In the genomic region with DNA sequence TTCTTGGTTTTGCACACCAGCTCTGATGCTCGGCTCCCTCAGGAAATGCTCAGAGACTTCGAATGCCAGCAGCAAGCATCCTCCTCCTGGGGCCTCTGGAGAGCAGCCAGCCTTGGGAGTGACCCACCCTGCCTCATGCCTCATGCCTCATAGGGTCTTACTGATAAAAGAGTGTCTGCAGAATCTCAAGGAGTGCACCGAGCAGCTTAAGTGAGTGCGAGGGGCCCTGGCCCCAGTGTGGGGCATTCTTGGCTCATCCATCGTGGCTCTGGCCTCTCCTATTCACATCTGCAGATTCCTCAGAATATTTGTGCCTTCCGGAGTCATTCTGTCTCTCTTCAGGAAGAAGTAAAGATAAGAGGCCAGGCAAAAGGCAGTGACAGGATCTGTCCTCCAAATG, we compare ENCODE assay signal across 11 mouse cellular contexts. TPM values are rescaled to one million over a fixed set of nuclear protein-coding genes. Genes with fewer than 3 reads are reported as not detected.
DNase-seq lines count a peak whose midpoint lies in the region; ATAC-seq lines count a peak whose summit lies in the region.
"Had no signal": no experiment of that assay in that cellular context is flagged by ENCODE, and none has a peak within 500 bp of the region (broad histone marks: within the 10 kb centered on the region; RNA-seq: fewer than 3 reads in every experiment).

No protein-coding gene starts in this region.

- DNase-seq in hindbrain, embryonic 14.5 days (ENCODE audit: low spot score), result no peak
- peak; percentile 57 for DNase-seq in NIH3T3 (ENCODE audit: low read depth)
- DNase-seq in testis, postnatal 14 days (ENCODE audit: low spot score), result no peak
- no peak for DNase-seq in frontal cortex, postnatal 25 days (ENCODE audit: low spot score in 2 of 2)
- DNase-seq: cerebellum, adult 9-11 months; thymus, adult 18-20 months had no signal

- peaks cover 11% of the 10 kb centered on the region for H3K27me3 ChIP-seq in forebrain, embryonic 12.5 days
- H3K27me3 ChIP-seq in forebrain, embryonic 15.5 days, result no peaks in the 10 kb centered on the region; the same call in 1 of the 2 replicates
- no peaks in the 10 kb centered on the region for H3K27me3 ChIP-seq in hindbrain, embryonic 16.5 days (replicated peaks; ENCODE audit: control insufficient read depth, insufficient read depth, low read length)
- no peaks in the 10 kb centered on the region for H3K27me3 ChIP-seq in hindbrain, embryonic 14.5 days (ENCODE audit: control insufficient read depth, insufficient read depth, low read length)
- H3K27me3 ChIP-seq in limb, embryonic 15.5 days, result no peaks in the 10 kb centered on the region; the same call in 1 of the 2 replicates
- H3K27me3 ChIP-seq: Patski had no signal

- H3K36me3 ChIP-seq in forebrain, embryonic 12.5 days (replicated peaks), result no peaks in the 10 kb centered on the region
- no peaks in the 10 kb centered on the region for H3K36me3 ChIP-seq in forebrain, embryonic 15.5 days
- H3K36me3 ChIP-seq in hindbrain, embryonic 16.5 days (ENCODE audit: control insufficient read depth, insufficient read depth, low read length), result no peaks in the 10 kb centered on the region
- H3K36me3 ChIP-seq in hindbrain, embryonic 14.5 days (replicated peaks; ENCODE audit: control insufficient read depth, insufficient read depth), result no peaks in the 10 kb centered on the region
- no peaks in the 10 kb centered on the region for H3K36me3 ChIP-seq in limb, embryonic 15.5 days

- no peak overlapping the region for H3K4me3 ChIP-seq in forebrain, embryonic 12.5 days (replicated peaks)
- H3K4me3 ChIP-seq in forebrain, embryonic 15.5 days, result no peak overlapping the region
- no peak overlapping the region for H3K4me3 ChIP-seq in hindbrain, embryonic 16.5 days (ENCODE audit: low read length)
- H3K4me3 ChIP-seq in hindbrain, embryonic 14.5 days (replicated peaks; ENCODE audit: low read length), result no peak overlapping the region
- no peak overlapping the region for H3K4me3 ChIP-seq in limb, embryonic 15.5 days

- 0 out of 2 replicates have a peak overlapping the region, but pooled peaks have one; percentile 25 for H3K27ac ChIP-seq in forebrain, embryonic 12.5 days
- H3K27ac ChIP-seq in forebrain, embryonic 15.5 days (replicated peaks), result no peak overlapping the region
- H3K27ac ChIP-seq in hindbrain, embryonic 16.5 days (ENCODE audit: low read depth, low read length), result no peak overlapping the region
- no peak overlapping the region for H3K27ac ChIP-seq in hindbrain, embryonic 14.5 days
- H3K27ac ChIP-seq in limb, embryonic 15.5 days, result peak overlapping the region; percentile 76

- H3K9ac ChIP-seq in forebrain, embryonic 12.5 days, result no peak overlapping the region
- no peak overlapping the region for H3K9ac ChIP-seq in forebrain, embryonic 15.5 days (replicated peaks)
- no peak overlapping the region for H3K9ac ChIP-seq in hindbrain, embryonic 16.5 days (ENCODE audit: low read depth, low read length)
- H3K9ac ChIP-seq in hindbrain, embryonic 14.5 days, result no peak overlapping the region
- no peak overlapping the region for H3K9ac ChIP-seq in limb, embryonic 15.5 days

- peak overlapping the region; percentile 24; the same call in 1 of the 2 replicates for H3K4me2 ChIP-seq in forebrain, embryonic 12.5 days
- no peak overlapping the region for H3K4me2 ChIP-seq in forebrain, embryonic 15.5 days (replicated peaks)
- H3K4me2 ChIP-seq in hindbrain, embryonic 16.5 days (ENCODE audit: low read length), result peak overlapping the region; percentile 47; the same call in 1 of the 2 replicates
- no peak overlapping the region for H3K4me2 ChIP-seq in hindbrain, embryonic 14.5 days (replicated peaks)
- no peak overlapping the region for H3K4me2 ChIP-seq in limb, embryonic 15.5 days

- 32% methylated on average over 6 of the region's 6 CpGs for WGBS in forebrain, embryonic 12.5 days
- WGBS in forebrain, embryonic 15.5 days, result 28% methylated on average over 6 of the region's 6 CpGs
- 17% methylated on average over 6 of the region's 6 CpGs for WGBS in hindbrain, embryonic 16.5 days
- 12% methylated on average over 6 of the region's 6 CpGs for WGBS in hindbrain, embryonic 14.5 days
- WGBS in limb, embryonic 15.5 days, result 15% methylated on average over 6 of the region's 6 CpGs

- no peak for ATAC-seq in forebrain, embryonic 12.5 days (ENCODE audit: low FRiP score)
- no peak for ATAC-seq in forebrain, embryonic 15.5 days (replicated peaks)
- ATAC-seq in hindbrain, embryonic 16.5 days, result no peak
- no peak for ATAC-seq in hindbrain, embryonic 14.5 days (ENCODE audit: low FRiP score)
- no peak for ATAC-seq in limb, embryonic 15.5 days (ENCODE audit: insufficient number of reproducible peaks, low FRiP score, low TSS enrichment, low read depth)
- ATAC-seq: Patski had no signal

- peaks cover 49% of the 10 kb centered on the region for H3K4me1 ChIP-seq in forebrain, embryonic 12.5 days
- peaks cover 23% of the 10 kb centered on the region for H3K4me1 ChIP-seq in forebrain, embryonic 15.5 days
- peaks cover 28% of the 10 kb centered on the region for H3K4me1 ChIP-seq in hindbrain, embryonic 16.5 days (ENCODE audit: control insufficient read depth, insufficient read depth, low read depth, low read length)
- H3K4me1 ChIP-seq in hindbrain, embryonic 14.5 days (replicated peaks; ENCODE audit: control insufficient read depth, insufficient read depth, low read length), result peaks cover 28% of the 10 kb centered on the region
- H3K4me1 ChIP-seq in limb, embryonic 15.5 days, result peaks cover 72% of the 10 kb centered on the region

- no peaks in the 10 kb centered on the region for H3K9me3 ChIP-seq in forebrain, embryonic 12.5 days
- H3K9me3 ChIP-seq in forebrain, embryonic 15.5 days, result no peaks in the 10 kb centered on the region
- H3K9me3 ChIP-seq in hindbrain, embryonic 16.5 days (ENCODE audit: control insufficient read depth, low read length), result no peaks in the 10 kb centered on the region
- H3K9me3 ChIP-seq in hindbrain, embryonic 14.5 days (ENCODE audit: control insufficient read depth, low read length), result no peaks in the 10 kb centered on the region
- H3K9me3 ChIP-seq in limb, embryonic 15.5 days, result no peaks in the 10 kb centered on the region

RNA-seq across cellular contexts. Expression of a gene that starts 53.7 kb away (rescaled TPM):
- 143 and 148 TPM in 2 replicates for polyA plus RNA-seq in forebrain, embryonic 12.5 days (2016; fragmentation: Nextera tagmentation; extraction: Ambion mirVana)
- polyA plus RNA-seq in forebrain, embryonic 15.5 days (2015; fragmentation: Nextera tagmentation; extraction: Ambion mirVana), result 29.7 and 48.5 TPM in 2 replicates
- 57.7 and 84.8 TPM in 2 replicates for polyA plus RNA-seq in hindbrain, embryonic 16.5 days (2015; fragmentation: Nextera tagmentation; extraction: Ambion mirVana)
- polyA plus RNA-seq in hindbrain, embryonic 14.5 days (2014; fragmentation: Nextera tagmentation; extraction: Ambion mirVana), result 62.6 and 73.4 TPM in 2 replicates
- 599 and 855 TPM in 2 replicates for polyA plus RNA-seq in limb, embryonic 15.5 days (2015; fragmentation: Nextera tagmentation; extraction: Ambion mirVana)
- polyA plus RNA-seq: Patski had no signal

Comparison
In these comparisons a context has a peak if more than half of its experiments do, and no peak if none do; other contexts are left out.
1. H3K27ac ChIP-seq: peak in forebrain, embryonic 12.5 days (single experiment) and limb, embryonic 15.5 days (single experiment); none in forebrain, embryonic 15.5 days (single experiment), hindbrain, embryonic 16.5 days (single experiment) and hindbrain, embryonic 14.5 days (single experiment).
2. H3K4me2 ChIP-seq: peak in forebrain, embryonic 12.5 days (single experiment) and hindbrain, embryonic 16.5 days (single experiment); none in forebrain, embryonic 15.5 days (single experiment), hindbrain, embryonic 14.5 days (single experiment) and limb, embryonic 15.5 days (single experiment).